Mouse (Mus musculus) spleen, adult 12 weeks (tissue): ENCODE results near the gene Tuba1b.
"Not testable (repeated sequence)": the region's sequence is repeated elsewhere in the genome, so short reads cannot be mapped to it uniquely, and the experiment has no call there.

Experiments
- DNase-seq: peaks from one replicate; pipeline ENCODE4 v3.0.0; 2022; ENCODE audit warnings: low spot score

Gene Tuba1b

DNA sequence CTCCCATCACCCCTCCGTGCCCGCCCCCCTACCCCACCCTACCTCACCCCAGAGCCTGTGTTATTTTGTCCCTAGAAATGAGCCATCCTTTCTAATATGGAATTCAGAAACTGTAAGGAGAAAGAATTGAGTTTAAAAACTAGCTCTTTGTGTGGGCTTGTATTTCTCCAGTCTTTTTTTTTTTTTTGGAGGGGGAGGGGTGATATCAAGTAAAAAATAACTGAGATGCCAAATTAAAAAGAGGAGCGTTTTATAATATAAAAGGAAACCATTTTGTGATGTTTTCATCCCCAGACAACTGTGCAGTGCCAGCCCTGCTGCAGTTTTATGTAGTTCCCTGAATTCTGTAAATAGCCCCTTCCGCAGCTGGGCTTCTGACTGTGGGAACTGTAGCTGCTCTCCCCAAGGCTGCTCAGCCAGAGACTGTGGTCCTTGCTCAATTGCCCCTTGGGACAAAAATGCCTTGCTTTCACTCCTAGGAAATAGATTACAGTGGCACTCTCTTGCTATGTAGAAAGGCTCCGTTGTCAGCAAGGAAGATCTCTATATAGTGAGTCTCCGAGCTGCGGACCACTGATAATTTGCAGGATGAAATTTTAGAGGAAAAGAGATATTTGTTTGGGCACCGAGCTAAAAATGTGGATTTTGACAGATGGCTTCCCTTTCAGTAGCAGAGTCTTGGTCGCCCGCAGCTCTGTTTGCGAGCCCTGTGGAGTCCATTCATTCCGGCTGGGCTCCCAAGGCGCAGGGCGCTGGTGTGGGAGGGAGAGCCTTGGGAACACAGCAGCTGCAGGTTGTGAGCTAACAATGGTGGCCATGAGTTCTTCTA, 20.3 kb upstream of the Tuba1b start:
- DNase-seq = no peak

DNA sequence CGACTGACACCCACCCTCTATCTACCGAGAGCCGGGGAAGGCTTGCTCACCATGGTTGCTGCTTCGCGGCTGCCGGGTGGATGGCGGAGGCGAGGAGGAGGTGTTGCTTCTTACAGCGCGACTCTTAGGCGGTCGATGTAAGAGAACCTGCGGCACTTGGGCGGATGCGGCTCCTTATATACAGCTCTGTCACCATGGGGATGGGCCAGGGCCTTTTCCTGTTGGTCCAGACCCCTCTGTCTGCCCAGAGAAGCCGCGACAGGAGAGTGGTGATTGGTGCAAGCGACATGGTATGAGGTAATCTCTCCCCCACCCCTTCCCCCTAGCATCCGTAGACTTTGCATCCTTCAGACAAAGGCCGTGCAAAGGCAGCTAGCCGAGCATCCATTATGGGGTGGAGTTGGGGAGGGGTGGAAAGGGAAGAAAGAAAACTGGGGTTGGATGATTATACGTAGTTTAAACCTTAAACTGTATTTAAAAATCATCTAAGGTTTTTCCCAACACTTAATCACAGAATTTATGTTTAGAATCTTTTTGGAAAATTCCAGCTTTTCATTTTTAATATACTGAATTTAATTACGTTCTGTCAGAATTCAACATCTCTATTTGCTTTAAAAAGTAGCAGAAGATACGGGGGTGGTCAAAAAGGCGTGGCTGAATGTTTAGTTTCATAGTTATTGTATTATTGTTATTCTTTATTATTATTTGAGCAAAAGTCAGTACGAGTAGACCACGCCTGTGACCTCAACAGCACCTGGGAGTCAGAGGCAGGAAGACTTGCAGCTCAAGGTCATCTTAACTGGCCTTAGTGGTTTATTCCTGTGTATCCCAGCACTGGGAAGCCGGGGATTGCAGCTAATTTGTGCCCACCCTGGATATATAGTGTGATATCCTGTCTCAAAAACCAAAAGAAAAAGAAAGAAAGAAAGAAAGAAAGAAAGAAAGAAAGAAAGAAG, 19.3 kb upstream of the Tuba1b start, which contains the start of the genes Gm49450 and Tuba1a:
Gm49450 (minus strand) TSS at position 151 of the 956 bp plus-strand sequence.
Tuba1a (minus strand) TSS at position 303 of the 956 bp plus-strand sequence.
- peak; percentile 74 for DNase-seq

DNA sequence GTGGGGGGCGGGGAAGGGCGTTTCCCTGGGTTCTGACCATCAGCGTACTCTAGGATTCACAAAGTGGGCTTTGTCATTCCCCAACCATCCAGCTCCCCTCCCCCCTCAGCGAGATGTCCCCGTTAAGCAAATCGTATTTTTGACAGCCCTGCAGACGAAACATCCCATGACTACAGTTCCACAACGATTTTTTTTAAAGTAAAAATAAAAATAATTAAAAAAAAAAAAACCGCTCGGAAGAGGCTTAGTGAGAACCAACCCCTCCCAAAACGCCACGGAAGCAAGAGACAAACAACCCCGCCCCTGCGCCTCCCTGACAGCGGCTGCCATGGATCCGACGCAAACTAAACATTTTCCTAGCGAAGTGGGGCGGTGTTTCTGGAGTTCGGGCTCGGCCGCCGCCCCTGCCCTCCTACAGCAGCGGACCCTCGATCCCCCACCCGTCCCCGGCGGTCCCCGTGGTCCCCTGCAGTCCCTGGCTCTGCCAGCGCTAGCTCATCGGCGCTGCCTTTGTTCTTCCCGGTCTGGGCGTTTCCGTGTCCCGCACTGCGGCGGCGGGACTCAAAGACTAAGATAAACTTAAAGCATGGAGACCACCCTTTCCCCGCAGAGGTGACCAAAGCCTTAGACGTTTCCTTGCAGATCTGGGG, 18.5 kb upstream of the Tuba1b start:
- peak; percentile 64 for DNase-seq

DNA sequence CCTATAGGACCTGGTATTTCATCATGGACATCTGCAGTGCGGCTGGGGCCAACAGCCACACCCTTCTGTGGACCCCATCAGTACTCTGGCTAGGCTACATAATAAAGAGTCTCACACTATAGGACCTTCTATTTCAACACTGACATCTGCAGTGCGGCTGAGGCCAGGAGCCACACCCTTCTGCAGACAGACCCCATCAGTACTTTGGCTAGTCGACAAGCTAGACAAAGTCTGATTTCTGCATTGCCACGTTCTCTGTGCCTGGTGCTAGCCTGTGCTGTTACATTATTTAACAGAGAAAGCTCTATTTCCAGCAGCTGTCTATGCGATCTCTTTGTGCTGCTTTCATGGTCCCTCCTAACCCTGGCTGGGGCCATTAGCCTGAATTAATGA, 17.7 kb upstream of the Tuba1b start:
- DNase-seq = no peak

DNA sequence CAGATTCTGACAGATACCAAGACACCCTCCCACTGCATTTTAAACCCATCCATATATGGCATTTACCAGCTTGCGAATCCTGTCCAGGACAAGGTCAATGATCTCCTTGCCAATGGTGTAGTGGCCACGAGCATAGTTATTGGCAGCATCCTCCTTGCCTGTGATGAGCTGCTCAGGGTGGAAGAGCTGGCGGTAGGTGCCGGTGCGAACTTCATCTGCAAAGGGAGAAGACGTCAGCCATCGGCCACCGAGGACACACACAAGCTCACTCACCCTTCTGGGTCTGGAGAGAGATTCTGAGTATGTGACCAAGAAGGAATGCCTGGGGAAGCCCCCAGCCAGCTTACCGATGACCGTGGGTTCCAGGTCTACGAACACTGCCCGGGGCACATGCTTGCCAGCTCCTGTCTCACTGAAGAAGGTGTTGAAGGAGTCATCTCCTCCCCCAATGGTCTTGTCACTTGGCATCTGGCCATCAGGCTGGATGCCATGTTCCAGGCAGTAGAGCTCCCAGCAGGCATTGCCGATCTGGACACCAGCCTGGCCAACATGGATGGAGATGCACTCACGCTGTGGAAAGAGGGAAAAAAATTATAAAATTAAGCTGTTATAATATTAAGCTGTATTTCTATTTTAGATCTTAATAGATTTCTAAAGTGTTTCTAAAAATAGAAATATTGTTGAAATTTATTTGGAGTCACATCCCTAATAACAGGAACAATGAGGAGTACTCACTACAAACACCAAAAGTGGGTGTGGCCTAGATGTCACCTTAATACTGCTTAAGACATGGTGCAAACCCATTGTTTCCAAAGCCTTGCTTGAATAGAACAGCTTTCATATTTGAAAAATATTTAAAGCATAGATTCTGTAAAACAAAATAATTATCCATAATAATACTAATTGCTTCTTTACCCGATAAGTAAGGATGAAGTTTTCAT, 17.0 kb upstream of the Tuba1b start:
- not testable (repeated sequence) for DNase-seq

DNA sequence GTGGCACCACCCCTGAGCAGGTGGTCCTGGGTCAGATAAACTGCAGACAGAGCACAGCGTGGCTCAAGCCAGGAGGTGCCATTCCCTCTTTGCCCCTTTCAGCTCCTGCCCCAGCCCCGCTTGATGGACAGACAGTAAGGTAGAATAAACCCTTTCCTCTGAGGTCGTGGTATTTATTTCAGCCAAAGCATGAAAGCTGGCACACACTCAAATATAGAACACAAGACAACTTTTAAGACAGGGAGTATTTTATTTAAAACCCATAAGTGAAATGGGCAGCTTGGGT, 15.2 kb upstream of the Tuba1b start:
- DNase-seq = no peak

DNA sequence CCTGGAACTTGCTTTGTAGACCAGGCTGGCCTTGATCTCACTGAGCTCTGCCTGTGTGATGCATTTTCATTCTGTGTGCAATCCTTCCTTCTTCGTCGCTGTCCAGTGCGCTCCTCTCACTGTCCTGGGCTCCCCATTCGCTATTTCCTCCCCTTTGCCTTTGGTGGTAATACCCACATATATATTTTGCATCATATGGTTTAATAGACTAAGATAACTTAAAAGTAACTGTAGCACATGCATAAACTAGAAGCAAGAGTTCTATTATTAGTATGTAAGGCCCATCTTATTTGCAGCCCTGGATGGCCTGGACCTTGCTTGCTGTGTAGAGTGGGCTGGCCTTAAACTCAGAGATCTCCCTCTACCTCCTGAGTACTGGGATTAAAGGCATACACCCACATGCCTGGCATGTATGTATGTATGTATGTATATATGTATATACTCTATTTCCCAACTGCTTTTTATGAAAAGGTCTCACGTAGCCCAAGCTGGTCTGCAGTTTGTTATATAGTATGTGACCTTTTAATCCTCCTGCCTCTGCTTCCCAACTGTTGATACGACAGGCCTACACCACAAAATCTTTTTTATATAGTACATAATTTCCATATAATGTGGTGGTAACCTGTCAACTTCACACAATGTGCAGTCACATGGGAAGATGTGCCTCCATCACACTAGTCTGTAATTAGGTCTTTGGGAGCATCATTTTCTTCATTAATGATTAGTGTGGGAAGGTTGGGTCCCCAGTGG, 14.7 kb upstream of the Tuba1b start:
- DNase-seq = no peak

DNA sequence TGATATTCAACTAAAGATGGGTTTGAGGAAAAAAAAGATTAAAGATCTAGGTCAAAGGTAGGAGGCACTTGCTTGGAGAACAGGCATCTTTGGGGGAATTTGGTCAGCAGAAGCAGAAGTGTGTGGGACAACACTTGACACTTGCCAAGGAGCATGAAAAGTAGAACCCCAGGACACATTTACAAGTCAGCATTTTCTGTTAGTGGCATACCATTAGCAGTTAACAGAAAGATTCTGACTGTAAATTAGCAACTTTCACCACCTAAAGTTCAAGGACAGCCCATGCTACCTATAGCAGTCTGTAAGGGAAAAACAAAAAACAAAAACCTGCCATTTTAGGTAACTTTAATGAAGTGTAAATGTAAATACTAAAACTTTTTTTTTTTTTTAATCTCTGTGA, 14.0 kb upstream of the Tuba1b start:
- DNase-seq = no peak

DNA sequence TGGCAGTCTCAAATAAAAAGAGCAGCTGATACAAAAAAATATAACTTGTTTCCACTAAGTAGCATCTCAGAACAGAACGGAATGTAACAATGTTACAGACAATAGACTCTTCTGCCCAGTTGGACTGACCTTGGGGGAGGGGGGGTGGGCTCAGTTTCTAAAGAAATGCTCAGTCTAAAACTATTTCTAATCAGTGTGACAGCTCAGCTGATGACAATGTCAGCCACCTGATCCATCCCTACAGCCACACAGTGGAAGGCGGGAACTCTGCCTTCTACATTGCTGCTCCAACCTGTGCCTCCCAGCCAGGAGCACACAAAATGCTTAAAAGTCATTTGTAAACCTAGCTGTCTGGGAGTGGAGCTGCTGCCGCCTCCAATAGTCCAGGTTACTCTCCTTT, 13.5 kb upstream of the Tuba1b start:
- no peak for DNase-seq

DNA sequence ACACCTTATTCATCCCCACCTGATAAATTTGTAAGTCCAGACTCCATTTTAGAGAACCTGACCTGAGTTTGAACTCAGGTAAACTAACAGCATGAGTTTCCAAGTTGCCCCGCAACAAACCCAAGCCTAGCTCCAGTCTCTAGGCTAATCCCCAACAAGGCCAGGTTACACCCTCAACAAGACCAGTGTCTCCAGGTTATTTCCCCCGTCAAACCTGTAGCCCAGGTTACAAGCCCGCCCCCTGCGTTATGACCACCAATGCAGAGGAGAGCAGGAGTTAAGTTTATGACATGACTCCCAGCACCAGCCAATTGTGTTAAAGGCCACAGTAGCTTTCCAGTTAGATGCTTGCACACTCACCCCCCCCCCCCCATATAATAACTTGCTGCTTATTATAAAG, 8.8 kb upstream of the Tuba1b start:
- no peak for DNase-seq

DNA sequence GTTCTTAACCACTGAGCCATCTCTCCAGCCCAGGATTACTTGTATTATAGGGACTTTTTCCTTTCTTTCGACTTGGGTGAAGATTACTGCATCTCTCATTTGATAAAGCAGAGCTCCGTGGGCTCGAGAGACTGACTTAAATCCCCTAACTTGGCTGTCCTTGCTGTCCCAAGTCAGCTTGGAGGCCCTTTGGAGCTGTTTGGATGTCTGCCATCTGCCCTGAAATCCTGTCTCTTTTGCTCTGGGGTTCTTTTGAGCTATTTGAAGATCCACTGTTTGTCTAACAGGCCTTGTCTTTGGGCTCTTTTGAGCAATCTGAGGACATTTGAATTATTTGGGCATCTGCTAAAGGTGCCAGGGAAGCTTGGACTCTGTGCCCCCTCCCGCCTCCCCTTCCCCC, 7.7 kb upstream of the Tuba1b start:
- no peak for DNase-seq

DNA sequence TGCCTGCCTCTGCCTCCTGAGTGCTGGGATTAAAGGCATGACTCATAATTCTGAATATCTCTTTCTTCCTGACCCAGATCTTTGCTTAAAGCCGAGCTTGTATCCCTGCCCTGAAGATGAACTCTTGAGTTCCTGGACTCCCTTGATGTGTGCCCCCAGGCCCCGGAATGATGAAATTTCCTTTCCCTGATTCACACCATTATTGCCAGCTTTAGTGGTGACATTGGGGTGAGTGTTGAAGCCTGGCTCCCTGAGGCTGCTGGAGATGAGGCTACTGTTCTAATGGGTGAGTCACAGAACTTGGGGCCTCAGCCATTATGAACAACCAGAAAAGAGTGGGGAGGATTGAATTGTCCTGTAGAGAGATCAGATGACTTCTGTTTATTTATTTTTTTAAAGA, 7.2 kb upstream of the Tuba1b start:
- no peak for DNase-seq

DNA sequence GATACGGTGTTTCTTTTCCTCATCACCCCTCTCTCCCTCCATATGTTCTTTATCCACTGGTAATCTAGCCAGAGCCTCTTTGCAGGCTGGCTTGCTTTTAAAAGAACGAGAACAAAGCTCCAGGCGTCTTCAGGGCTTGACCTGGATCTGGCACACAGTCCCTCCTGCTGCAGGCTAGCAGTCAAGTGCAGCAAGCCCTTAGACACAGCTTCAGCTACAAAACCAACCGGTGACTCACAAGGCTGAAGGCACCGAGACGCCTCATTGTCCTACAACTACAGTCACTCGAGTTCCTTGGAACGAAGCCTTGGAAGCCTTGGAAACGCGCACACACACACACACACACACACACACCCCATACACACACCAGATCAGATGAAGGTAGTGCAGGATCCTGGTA, 6.5 kb upstream of the Tuba1b start:
- no peak for DNase-seq

DNA sequence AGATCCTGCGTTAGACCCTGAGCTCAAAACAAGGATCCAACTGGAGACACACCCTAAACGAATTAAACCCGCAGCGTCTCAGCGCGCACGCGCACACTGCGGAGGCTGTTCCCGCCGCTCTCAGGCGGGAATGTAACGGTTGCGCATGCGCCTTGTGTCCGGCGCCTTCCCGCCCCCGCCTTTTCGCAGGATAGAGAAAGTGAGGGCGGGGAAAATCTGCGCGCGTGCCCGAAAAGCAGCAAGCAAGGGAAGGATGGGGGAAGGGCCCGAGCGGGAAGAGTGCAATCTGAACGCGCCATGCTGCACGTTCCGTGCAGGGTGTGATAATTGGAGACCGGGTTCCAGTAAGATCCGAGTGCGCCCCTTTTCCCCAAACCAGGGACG, 540 bp downstream of the Tuba1b start:
- peak; percentile 89 for DNase-seq

DNA sequence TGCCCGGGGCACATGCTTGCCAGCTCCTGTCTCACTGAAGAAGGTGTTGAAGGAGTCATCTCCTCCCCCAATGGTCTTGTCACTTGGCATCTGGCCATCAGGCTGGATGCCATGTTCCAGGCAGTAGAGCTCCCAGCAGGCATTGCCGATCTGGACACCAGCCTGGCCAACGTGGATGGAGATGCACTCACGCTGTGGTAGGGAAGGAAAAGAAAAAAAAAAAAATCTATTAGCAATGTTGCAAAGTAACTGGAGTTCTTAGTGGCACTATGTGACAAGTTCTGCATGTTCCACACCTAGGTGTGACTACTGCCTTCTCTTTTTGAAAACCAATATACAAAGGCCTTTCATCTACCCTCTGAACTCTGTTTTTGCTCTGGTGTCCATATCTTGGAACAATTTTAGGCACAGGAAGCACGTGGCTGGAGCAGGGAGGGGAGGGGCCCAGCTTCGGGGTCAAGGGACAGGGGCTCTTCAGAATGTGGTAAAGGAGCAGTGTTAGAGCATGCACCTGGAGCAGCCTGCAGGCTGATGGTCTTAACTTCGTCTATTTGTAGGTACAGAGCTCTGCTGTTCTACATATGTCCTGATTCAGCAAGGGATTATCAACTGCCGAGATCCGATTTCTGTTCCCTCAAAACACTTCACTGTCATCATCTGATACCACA, 1.2 kb downstream of the Tuba1b start:
- DNase-seq = not testable (repeated sequence)

DNA sequence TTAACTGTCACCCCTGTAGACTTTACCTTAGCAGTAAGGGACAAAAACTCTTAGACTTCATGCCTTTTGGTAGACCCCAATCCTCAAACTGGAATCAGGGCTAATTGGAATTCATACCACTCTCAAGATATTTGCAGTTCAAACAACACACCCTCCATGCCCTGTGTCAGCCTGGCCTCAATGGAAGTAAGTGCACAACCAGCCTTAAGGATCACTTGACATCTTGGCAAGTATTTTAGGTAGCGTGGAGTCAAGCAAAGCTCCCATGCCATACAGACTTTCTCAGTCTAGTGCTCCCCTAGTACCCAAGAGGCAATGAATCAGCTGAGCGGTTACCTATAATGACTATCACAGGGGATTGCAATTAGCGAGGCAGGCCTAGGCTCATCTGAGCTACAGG, 3.4 kb downstream of the Tuba1b start:
- no peak for DNase-seq

DNA sequence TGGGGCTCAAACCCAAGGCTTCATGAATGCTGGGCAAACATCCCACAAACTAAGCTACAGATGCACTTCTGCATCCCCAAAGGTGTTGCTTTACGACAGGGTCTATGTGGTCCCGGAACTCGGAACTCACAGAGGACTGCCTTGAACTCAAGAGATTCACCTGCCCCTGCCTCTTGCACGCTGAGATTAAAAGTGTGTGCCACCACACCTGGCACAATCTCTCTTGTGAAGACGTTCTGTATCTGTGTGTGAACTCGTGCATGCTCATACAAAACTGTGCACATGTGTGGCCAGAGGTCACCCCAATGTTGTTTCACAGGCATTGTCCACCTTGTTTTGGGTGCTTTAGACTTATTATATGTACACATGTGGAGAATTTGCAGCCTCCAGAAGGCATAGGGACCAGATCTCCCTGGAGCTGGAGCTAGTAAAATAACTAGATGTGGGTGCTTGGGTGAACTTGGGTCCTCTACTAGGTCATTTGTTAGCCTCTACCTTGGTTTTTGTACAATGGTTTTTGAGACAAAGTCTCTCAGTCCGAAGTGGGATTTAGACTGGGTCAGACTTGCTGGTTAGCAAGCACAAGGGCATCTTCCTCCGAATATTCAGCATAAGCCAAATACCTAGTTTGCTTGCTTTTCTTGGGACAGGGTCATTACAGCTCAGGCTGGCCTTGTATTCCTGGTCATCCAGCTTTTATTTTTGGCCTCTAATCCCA, 4.2 kb downstream of the Tuba1b start:
- no peak for DNase-seq

DNA sequence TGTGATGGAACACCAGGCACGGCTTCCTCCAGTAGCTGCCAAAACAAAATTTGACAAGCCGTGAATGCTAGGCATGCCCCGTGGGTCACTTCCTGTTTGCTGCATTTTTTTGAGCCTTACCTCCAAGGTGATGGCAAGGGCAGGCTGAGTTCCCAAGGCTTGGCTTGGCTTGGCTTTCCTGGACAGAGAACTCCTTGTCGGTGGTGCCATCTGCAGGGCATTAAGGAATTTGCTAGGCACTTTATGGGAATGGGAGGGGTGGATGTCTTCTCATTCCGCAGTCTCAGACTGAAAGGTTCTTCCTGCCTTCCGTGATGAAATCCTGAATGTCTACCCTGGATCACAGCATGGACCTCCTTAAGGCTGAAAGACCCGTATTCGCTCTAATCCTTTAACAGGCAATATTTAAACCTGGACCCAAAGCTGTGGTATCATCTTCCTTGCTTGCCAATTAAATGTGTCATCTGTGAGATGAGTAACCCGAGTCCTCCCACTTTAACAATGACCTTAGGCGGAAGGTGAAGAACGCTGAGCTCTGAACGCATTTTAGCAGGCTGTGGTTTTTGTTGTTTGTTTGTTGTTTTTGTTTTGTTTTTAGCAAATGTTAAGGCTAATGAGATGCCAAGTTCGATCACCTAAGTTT, 5.6 kb downstream of the Tuba1b start:
- DNase-seq = no peak

DNA sequence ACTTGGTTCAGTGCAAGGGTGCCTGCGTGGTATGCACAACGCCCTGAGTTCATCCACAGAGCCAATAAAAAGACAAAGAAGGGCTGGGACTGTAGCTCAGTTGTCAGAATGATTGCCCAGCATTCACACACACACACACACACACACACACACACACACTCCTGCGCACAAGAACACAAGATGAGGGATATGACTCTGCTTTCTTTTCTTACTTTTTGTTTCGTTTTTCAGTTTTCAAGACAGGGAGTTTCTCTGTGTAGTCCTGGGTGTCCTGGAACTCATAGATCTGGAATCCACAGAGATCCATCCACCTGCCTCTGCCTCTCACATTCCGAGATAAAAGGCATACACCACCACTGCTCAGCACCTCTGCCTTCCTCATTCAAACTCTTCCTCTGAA, 6.8 kb downstream of the Tuba1b start:
- DNase-seq = no peak
